Mouse (Mus musculus) common myeloid progenitor, adult 5-6 weeks (primary cell): ENCODE measurements around the gene Atp2a3. TPM values are rescaled to one million over a fixed set of nuclear protein-coding genes. Genes with fewer than 3 reads are reported as not detected.

ENCODE experiments used
- ATAC-seq: replicated peaks from 2 replicates; pipeline ENCODE4 v1.8.0; 2016; ENCODE audit warnings: low read depth, mild to moderate bottlenecking, moderate TSS enrichment, inconsistent platforms; ENCODE audit not compliant: poor library complexity, severe bottlenecking
- total RNA-seq: library from RNA; stranded (forward); fragments of 200-1000, 187-1606 nt; gene quantifications from 2 replicates; pipeline ENCODE4 v1.2.3, GENCODE M21; 2017

Gene Atp2a3
- total RNA-seq, 1 experiment from 2014 or later = 60.0 TPM

DNA sequence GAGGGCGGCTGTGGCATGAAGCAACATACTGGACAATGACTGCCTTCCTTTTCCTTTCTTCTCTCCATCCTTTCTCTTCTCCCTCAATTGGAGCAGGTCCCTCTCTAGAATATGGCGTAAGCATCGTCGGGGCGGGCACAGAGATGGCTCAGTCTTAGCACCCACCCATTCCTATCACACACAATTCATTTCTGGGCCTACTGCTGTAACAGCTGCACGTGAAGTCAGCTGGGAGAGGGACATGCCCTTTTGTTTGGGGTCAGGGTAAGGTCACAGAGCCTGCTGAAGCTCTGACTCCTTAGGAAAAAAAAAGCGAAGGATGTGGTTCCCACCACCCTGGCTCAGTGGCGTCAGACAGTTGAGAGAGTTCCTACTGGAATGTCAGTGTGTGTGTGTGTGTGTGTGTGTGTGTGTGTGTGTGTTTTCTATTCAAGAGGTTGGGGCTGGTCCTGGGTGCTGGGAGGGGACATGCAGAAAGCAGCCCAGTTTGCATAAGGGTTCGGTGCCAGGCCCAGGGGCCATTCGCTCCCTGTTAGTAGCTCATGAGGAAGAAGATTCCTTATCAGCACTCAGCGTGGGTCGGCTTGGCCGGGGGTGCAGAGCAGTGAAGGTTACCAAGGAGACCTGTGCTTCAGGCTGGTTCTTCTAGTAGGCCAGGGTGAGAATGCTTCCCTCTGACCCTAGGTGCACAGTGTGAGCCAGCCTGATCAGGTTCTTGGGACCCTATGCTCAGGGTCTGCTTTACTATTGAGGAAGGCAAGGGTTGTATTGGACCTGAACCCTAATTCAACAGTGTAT, 36.8 kb downstream of the Atp2a3 start:
- peak; percentile 26 for ATAC-seq

DNA sequence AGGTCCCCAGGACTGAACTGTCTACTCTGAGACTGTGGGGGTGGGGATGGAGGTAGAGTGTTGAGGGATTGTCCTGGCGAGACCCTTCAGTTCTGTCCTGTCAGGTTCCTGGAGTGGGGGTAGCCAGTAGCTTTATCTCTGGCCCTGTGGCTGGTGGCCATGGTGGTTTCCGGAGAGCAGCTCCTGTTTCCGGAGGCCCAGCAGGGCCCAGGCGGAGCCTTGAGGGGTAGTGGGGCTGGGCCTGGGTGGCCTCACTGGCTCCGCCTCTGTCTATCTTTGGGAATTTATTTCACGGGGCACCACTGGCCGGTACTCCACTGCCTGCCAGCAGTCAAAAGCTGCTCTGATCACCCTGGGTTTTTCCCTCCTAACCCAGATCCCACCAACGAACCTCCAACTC, 37.8 kb downstream of the Atp2a3 start, which contains the start of gene P2rx1:
Gene P2rx1 (plus strand): TSS at position 333 of the 400 bp plus-strand sequence.
- ATAC-seq = peak; percentile 90

DNA sequence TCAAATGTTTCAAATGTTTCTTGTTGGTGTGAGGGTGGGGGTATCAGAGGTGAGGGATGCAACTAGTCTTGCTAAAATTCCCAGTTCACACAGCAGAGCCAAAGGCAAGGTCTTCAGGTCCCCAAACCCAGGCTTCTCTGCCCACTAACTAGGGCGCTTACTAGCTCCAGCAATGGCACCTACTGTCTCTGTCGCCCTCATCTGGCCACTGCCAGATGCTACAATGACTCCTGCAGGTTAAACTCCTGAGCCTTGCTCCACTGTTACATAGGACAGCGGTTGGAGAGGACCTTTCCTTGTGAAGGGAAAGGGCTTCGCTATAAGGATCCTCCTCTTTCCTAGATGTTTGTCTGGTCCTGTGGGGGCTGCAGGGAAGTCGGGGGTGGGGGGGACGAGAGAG, 40.1 kb downstream of the Atp2a3 start:
- peak; percentile 58 for ATAC-seq

DNA sequence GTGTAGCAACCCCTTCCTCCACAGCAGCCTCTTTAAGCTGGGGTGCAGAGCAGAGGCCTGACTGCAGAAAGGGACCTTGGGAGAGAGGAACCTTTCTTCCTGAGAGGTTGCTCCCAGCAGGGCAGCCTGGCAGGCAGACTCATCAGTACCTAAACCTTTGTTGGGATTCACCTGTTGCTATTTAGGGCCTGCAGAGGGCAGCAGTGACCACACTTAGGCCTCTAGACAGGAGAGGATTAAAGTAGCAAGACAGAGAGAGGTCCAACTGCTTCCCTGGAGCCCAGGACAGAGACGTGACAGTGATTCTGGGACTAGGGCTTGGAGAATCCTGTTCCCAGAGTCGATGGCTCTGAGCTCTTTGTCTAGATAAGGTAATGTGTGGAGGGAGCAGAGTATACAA, 45.4 kb downstream of the Atp2a3 start:
- ATAC-seq = peak; percentile 89

DNA sequence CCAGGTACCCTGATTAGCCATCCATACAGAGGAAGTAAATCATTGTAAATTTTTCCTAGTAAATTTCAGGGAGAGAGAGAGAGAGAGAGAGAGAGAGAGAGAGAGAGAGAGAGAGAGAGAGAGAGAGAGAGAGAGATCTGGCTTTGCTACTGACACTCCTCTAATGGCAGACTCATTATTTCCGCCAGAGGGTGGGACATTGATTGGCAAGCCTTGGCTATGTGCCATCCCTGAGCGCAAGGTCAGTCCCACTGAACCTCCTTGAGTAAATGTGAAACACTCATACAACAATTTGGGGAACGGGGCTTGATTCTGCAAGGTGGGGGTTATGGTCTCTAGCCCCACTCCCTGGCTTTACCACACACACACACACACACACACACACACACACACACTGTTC, 46.1 kb downstream of the Atp2a3 start:
- ATAC-seq = no peak

DNA sequence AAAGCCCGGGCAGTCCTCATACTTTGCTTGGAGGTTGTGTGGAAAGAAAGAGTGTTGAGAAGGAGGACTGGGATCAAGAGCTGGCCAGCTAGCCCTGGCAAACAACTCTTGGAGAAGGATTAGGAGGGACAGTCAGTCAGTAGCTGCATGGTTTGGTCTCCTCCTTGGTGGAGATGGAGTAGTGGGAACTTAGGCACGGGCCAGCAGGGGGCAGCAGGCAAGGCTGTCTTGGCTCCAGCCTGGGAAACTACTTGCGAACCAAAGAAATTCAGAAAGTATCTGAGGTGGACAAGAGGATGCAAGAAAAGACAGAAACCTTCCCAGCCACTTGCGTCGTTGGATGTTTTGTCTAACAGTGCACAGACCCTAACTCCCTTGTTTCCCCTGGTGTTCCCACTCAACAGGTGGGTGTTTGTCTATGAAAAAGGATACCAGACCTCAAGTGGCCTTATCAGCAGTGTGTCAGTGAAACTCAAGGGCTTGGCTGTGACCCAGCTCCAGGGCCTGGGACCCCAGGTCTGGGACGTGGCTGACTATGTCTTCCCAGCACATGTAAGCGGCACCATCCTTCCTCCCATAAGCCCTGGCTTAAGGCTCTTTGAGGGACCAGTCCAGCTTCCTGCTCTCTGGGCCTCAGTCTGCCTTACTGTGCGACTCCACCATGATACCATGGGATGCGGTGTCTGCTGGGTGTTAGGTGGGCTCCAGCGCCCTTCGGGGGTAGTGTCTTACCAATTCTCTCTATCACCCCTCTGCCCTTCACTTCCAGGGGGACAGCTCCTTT, 46.9 kb downstream of the Atp2a3 start:
- peak; percentile 54 for ATAC-seq

DNA sequence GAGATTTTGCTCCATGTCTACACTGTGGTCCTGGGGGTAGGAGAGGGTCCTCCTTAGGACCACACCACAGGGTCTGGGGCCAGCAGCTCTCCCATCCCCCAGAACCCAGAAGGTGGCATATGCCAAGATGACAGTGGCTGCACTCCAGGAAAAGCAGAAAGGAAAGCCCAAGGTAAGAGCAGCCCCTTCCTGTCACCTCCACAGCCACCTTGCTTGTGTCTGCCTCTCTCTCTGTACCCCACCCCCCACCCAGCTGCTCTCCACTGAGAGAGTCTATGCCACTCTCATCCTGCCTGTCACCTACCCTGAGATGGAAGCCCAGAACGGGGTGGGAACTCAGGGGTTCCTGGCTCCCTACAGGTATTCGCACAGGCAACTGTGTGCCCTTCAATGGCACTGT, 47.9 kb downstream of the Atp2a3 start:
- no peak for ATAC-seq

DNA sequence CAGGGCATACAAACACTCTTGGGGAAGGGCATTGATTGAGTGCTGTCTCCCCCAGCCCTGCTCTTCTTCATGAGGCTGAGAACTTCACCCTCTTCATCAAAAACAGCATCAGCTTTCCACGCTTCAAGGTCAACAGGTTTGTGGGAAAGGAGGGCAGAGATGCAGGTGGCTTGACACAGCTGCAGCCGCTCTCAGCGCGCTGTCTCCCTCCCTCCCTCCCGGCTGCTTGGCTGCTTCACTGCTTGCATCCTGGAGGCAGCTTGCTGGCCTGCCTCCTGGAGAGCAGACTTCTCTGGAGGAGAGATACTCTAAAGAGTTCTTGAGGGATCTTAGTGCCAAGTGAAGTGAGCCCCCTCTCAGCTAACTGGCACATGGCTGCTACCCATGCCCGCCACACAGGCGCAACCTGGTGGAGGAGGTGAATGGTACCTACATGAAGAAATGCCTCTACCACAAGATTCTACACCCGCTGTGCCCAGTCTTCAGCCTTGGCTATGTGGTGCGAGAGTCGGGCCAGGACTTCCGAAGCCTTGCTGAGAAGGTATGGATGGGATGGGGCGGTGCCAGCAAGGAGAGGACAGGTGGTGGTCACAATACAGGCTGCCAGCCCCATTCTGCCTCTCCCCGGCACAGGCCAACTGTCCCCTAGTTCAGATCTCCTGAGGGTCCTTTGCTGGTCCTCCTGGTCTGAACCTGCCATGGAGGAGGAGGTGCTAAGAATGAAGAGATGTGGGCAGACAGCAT, 48.7 kb downstream of the Atp2a3 start:
- ATAC-seq = no peak

DNA sequence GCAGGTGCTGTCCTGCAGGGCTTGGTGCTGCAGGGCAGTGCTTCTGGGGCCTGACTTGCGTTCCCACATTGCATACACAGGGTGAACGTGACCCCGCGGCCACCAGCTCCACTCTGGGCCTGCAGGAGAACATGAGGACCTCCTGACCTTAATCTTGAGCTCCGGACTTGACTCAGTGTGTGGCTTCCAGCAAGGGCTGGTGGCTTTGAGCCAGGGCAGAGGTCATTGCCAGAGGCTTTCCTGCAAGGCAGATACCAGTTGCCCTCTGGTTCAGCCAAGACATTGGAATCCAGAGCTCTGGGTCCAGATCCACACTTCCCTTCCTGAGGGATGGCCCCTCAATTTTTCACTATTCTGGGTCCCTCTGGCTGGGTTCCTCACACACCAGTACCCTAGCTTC, 53.0 kb downstream of the Atp2a3 start:
- no peak for ATAC-seq

DNA sequence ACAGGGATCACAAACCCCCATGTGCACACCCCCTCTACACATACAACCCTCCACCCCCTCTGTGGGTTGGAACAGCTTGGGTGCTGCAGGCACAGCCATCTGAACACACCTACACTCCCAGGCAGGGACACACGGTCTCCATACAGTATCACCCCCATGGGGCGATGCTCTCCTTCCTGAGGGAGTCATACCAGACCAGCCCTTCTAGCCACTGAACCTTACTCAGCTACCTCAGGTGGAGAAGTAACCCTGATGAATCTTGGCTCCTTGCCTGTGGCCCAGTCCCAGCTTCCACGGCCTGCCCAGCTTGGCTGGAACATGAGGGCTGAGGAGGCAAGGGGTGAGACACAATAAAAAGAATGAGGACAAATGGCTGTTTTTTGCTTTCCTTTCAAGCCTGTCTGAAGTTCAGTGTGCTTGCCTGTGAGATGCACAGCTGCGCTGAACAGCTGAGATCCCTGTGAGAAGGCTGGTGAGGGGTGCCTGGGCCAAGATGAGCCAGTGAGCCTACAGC, 53.9 kb downstream of the Atp2a3 start:
- no peak for ATAC-seq

DNA sequence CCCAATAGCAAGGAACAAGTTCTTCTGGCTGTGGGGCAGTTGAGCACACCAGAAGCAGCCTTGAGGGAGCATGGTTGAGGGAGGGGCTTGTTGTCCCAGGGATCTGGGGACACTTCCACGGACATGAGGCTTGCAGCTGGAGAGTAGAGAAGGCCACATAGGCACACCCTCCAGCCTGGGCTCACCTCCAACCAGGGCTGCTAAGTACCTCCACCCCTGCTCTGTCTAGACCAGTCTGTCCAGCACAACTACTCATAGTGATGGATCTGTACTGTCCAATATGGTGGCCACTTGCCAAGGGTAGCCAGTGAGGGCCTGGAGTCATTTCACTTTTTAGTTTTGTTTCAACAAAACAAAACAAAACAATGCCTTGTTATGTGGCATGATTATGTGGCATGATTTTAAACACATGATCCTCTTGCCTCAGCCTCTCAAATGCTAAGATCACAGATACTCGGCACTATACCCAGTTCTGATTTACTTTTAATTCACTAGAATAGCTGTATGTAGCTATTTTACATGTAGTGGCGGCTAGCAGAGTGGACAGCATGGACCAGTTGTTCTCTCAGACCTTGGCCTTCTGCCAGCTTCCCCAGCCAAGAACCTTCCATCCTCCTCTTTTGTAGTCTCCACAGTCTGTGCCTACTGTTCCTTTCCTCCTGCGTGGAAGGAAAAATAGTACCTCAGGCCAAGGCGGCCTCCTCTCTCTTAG, 54.6 kb downstream of the Atp2a3 start:
- ATAC-seq = no peak

DNA sequence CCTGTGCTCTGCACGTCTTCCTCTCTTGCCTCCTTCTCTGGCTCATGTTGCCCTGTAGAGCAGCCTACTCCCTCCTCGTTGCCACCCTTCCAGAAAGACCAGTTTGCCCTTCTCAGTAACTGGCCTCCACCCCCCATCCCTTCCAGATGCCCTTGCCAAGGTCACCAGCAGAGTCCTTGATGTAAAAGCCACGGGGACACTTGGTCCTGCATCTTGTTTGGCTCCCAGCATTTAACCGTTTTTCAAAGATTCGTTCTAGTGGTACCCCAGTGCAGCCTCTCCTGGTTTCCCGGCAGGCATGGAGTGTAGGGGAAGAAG, 55.1 kb downstream of the Atp2a3 start:
- ATAC-seq = no peak

DNA sequence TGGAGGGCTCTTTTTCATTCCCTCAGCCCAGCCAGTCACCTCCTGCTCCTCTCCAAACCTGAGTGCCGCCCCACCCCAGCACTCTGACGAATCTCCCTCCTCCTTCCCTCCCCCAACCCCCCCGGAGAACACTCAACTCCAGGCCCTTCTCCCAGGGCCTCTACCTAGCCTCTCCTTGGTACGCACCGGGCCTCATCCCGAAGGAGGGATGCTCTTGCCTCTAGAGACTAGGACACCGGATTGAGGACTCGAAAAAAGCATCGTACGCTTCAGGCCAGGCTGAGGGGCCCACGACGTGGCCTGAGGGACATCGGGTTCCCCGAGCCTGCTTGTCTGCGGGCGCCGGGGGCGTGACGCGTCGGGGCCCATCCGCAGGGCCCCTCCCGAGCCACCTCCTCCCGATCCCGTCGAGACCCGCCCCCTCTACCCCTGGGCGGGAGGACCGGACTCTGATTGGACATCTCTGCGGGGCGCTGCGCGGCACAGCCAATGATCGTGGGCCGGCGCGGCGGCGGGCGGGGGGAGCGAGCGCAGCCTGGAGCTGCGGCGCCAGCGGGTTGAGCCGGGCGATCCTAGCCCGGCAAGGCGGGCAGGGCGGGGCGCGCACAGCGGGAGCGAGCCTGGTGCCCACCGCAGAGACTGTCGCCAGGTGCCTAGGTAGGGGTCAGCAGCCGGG, 57.6 kb downstream of the Atp2a3 start, which contains the start of gene Camkk1:
Gene Camkk1 (plus strand): TSS at position 538 of the 676 bp plus-strand sequence.
- ATAC-seq = peak; percentile 96

DNA sequence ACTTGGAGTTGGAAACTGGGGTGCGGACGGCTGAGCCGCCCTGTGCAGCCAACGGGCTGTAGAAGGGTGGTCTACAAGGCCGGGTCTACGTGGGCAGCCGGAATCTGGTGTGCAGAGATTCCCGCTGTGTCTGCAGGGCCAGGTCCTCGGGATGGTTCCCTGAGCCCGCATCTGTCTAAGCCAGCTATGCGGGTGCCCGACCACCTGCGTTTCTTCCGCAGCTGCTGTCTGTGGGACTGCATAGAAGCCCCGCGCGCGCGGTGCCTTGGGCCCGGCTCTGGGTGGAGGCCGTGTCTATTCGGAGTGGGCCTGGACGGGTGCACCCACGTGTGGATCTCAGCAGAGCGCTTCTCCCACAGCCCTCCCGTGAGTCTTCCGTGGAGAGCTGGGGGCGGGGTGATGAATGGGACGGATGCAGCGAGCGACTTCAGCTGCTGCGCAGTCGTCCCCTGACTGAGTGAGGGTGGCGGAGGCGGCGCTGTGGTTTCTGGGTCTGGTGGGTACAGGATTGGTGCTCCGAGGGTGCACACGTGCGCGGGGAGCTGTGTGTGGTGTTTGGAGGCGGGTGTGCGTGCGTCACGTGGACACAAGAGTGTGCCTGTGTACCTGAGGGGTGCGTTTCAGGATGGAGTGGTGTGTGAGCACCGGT, 58.3 kb downstream of the Atp2a3 start:
- peak; percentile 66 for ATAC-seq

DNA sequence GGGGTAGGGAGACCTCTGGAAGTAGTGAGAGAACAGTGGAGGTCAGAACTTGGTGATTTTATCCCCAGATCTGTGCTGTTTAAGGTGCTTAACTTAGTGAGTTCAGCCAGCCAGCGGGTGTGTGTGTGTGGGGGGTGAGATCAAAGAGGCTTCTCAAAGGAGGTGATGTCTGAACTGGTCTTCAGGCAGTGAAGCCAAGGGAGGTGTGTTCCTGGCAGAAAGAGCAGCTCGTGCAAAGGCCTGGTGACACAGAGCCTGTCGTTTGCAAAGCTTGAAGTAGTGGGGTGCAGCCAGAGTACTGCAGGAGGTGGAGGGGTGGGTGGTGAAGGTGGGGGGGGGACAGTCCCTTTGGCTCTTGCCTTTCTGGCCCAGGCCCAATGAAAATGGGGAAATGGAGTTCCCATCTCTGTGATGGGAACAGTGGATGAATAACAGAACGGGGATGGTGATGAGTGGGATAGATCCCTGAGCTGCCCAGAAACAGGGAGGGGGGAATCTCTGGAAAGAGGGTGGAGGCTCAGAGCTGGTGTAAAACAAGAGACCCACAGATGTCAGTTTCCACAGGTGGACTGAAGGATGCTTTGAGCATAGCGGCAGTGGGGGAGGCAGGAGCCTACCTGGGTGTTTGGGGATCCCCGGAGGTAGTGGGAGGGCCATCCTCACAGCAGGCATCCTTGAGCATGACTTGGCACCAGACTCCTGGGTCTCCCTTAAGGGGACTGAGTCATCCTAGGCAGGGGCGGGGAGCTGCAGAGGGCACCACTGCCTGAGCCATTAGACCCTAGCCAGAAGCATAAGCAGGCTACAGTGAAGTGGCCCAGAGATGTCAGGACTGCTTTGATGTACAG, 60.2 kb downstream of the Atp2a3 start:
- no peak for ATAC-seq

DNA sequence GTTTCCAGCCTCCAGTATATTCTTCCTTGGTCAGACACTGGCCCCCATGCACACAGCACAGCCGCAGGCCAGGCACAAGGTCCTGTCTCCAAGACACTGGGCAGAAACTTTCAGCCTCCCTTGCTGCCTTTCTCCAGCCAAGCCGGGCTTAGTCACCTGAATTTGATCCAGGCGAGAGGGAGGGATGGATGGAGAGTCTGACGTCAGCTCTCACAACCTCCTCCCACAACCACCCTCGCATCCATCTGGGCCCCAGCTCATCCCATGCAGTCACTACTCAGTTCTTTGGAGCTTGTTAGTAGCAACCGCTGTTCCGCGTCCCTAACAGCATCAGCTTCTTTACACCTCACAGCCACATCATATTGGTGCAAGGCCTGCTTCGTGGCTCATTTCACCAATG, 62.1 kb downstream of the Atp2a3 start:
- ATAC-seq = no peak

DNA sequence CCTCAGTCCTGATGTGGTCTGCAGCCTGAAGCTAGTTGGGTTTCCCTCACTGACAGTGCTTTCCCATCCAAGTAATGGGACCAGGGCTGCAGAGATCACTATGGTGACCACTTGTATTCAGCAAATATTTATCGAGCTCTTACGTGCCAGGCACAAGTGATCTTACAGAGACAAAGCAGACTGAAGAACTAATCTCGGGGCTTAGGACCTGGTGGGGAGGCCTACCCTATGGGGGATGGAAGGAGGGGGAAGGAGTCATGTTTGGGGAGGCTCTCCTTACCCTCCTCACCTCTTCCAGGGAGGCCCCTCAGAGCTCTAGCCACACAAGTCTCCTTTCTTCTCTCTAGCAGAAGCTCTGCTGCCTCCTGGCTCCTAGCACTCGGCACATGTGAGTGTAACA, 62.9 kb downstream of the Atp2a3 start:
- ATAC-seq = no peak
